Mouse (Mus musculus) mesoderm, embryonic 11.5 days (tissue): ENCODE results near the gene Amotl2.
A peak's percentile ranks its signal among the peaks of the same experiment; 100 is the strongest.
"Not testable (repeated sequence)": the region's sequence is repeated elsewhere in the genome, so short reads cannot be mapped to it uniquely, and the experiment has no call there.

Source experiments
- DNase-seq: peaks from one replicate; pipeline ENCODE4 v3.0.0-alpha.2; 2012; ENCODE audit warnings: low read depth, low spot score

The Amotl2 gene

DNA sequence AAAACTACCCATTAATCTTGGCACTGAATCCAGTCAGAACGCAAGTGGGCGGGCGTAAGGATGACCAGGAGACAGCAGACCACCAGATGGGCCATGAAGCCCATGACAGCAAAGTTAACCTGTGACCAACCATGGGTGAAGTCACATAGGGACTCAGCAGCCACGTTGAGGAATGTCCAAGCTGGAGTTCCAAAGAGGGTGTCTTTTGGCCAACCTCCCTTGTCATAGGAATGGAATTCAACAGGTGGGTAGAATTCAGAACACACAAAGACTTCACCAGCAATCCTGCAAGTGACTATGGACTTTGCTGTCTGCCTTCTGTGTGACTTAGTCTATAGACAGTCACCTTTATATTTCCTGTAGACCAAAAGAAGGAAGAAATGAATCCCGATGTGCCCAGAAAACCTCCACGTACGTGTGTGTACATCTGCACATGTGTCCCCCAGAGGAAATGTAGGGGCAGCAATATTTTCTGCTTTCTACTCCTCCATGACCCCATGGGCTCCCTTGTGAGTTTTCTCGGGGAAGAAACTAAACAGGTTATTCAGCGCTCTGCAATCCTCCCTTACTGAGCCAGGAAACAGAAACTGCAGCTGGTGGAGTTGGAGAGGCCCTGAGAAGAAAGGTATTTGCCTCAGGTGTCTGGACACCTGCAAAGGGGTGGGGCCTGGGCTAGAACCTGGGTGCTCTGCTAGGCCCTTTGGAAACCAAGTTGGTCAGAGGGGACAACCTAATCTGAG lies 17.7 kb downstream of the Amotl2 start:
- no peak for DNase-seq

- no peak for DNase-seq
These were observed 18.2 kb downstream of the Amotl2 start for GRCm38 (mm10) chr9:102734739-102735075.

DNA sequence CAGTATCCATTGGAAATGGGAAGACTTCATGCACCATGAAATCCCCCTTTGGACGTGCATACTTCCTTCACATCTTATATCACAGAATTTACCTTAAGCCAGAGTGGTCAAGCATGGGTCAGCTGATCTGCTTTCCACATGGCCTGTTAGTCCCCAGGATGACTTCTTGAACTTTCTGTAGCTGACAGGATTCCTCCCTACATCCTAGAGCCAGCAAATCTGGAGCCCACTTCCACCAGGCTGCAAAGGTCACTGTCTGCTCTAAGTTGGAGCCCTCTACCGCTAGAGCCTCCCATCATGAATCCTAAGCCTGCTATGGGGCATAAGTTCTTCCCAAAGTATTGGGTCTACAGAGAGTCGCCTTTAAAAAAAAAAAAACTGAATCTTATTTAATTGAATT lies 18.8 kb downstream of the Amotl2 start:
- no peak for DNase-seq

DNA sequence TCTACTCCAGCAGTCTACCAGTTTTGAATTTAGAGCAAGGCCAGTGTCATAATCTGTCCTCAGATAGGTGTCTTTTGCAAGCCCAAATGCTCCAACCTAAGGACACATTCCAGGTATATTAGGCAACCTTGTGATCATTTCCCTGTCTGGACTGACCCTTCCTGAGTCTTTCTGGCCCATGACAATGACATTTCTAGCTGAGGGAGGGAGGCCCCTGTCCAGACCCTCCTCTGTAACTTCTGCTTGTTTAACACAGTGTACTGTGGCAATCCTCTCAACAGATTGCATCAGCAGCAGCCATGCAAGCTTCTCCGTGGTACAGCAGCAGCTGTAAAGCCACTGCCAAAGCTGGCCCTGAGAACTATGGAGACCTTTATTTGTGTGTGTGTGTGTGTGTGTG lies 19.5 kb downstream of the Amotl2 start:
- DNase-seq: no peak

DNA sequence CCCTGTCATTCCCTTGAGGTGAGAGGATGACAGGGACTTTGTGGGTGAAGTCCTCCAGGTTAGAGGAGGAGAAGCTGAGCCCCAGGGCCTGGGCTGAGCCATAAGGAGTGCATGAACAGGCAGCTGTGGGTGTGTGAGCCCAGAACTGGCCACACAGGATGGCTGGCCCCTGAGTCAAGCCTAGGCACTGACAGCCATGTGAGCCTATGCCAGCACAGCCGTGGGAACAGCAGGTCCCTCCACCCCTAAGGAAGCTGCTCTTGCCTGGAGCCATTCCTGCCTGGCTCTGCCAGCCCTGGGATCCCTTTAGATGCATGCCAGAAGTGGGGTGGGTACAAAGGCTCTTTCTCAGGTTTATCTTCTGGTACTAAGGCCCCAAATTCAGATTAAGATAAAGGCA lies 20.9 kb downstream of the Amotl2 start:
- DNase-seq: no peak

DNA sequence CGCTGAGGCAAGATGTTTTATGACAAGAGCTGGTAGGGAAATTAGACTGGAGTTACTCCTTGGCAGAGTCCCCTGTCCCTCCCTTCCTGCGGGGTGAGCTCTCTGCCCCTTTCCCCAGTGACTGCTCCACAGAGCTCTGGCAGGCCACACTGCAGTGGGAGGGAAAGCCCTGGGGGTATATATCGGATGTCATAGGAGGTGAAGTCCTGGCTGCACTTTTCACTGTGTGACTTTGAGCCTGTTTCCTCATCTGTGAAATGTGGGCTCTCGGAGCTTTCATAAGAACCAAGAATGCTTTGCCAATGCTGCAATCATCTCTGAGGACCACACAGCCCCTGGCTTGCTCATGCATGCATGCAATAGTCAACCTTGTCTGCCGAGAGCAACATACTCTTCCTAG lies 30.3 kb downstream of the Amotl2 start:
- no peak for DNase-seq

DNA sequence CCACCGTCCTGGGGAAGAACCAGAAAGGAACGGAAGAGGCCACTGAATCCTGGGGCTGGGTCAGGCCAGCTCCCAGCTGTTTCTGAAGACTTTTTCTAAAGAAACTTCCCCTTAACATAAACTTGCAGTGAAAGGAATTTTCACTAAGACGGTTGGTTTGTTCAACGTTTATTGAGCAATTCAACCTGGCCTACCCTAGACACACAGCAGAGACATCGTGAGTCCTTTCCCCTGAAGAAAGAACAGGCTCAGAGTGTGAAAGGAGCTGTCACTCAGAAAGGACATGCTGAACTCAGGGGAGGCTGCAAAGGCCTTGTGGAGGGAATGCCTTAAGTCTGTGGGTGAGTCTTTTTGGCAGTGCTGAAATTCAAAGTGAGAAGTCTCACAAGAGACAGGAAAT lies 31.4 kb downstream of the Amotl2 start:
- no peak for DNase-seq

- no peak for DNase-seq
These were observed 32.7 kb downstream of the Amotl2 start for GRCm38 (mm10) chr9:102749216-102749615.

- no peak for DNase-seq
These were observed 35.3 kb downstream of the Amotl2 start for GRCm38 (mm10) chr9:102751632-102752303.

GRCm38 (mm10) chr9:102753299-102753698 lies 36.8 kb downstream of the Amotl2 start:
- no peak for DNase-seq

DNA sequence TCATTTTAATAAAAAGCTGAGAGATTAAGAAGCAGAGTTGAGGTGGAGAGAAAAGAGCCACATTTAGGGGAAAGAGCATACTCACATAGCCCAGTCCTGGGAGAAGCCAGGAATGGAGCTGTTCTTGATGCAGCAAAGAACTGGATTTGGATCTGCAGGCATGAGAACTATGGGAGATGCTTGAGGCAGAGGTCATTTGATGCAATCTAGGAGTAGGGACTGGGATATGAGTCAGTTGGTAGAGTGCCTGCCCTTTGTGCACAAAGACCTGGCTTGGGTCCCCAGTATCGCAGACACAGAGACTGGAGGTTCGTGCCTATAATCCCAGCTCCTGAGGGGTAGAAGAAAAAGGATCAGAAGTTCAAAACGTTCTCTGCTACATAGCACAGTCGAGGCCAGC lies 38.7 kb downstream of the Amotl2 start:
- no peak for DNase-seq

DNA sequence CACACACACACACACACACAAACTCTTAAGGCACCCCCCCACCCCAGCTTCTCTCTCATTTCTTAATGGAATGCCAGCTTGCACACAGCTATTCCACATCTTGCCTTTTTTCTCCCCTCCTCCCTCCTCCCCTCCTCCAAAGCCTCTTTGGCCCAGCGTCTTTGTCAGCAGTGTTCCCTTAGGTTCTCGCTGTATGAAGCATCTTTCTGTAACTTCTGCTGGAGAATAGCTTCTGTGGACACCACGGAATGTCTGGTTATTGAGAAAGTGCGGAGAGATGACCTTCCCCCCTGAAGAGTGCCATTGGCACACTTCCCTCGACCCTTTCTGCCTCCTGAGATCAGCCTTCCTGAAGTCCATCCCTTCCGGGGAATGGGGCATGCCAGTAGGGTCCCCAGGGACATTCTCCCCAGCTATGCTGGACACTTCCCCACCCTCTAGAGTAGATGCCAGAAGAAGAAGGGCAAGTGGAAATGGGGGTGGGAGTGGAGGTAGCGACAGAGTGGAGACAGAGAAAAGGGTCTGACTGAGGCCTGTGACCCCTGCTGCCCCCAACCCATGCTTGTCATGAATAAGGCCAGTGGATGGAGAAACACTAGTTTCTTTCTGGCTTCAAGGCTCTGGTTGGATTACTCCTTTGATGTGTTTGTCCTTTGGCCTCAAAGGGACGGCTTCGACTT lies 39.3 kb downstream of the Amotl2 start:
- no peak for DNase-seq

- DNase-seq: no peak
These were observed 39.9 kb downstream of the Amotl2 start for GRCm38 (mm10) chr9:102756352-102756751.

- DNase-seq: no peak
These were observed 42.4 kb downstream of the Amotl2 start for GRCm38 (mm10) chr9:102758851-102759250.

GRCm38 (mm10) chr9:102759581-102760001 lies 43.1 kb downstream of the Amotl2 start:
- no peak for DNase-seq

GRCm38 (mm10) chr9:102761599-102761998 lies 45.1 kb downstream of the Amotl2 start:
- no peak for DNase-seq

DNA sequence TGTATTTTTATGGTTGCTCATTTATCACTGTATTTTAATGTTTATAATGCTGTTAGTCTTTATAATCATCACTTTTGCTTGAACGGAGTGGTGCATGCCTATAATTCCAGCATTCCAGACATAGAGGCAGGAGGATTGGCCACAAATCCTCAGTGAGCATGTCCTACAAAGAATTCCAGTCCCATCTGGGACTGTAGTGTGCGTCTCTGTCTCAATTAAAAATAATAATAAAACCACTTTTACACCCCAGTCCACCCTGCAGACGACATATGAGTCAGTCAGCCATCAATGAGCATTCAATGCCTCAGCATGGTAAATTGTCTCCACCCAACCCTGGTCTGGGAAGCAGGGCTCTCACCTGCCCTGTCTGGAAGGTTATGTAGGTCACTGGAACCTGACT lies 46.4 kb downstream of the Amotl2 start:
- no peak for DNase-seq

DNA sequence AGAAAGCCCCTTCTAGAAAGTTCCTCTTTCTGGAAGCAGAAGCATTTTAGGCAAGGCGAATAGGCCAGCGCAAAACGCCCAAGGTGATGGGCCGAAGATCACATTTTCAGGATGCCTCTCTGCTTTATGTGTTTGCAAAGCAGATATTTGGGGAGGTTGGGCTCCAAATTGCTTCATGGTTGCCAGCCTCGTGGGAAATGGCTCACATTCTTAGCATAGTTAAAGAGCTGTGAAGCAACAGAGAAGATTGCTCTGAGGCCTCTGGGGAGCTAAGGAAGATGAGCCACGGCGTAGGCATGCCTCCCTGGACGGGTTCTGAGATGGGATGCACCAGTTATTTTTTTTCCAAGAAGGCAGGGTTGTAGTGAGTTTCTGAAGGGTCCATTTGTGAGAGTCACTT lies 47.0 kb downstream of the Amotl2 start:
- DNase-seq: peak; percentile 47

GRCm38 (mm10) chr9:102764540-102764939 lies 48.1 kb downstream of the Amotl2 start:
- not testable (repeated sequence) for DNase-seq

DNA sequence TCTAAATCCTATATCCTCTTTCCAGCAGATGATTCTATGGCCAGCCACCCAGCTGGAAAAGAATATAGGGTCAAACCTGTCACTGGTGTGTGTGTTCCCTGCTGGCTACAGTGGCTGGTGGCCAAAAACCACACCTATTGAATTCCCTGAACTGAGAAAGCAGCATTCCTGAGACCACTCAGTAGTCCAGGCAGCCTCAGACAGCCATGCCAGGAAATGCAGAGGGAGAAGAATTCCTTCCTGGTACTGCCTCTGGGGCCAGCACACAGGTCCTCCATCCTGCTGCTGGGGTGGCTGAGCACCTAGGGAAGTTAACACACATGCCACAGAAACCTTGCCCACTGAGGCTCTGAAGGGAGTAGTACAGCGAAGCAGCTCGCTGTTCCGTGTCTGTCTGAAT lies 50.3 kb downstream of the Amotl2 start:
- DNase-seq: no peak

DNA sequence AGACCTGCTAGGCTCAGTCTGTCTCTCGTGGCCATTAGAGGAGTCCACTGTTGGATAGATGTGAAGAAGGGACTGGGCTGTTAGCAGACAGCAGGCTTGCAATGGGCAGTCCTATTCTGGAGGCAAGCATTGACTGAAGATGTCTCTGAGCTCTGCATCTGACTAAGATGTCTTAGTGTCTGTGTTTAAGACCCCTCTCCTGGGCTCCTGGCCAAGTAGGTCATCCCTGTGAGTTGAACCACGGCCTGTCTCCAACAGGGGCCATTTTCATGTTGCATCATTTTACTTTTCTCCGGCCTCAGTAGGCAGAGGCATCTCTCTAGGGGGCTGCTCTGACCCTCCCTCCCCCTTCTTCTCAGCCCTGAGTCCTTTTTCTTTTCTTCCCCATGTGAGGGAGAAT lies 52.8 kb downstream of the Amotl2 start:
- DNase-seq: no peak

DNA sequence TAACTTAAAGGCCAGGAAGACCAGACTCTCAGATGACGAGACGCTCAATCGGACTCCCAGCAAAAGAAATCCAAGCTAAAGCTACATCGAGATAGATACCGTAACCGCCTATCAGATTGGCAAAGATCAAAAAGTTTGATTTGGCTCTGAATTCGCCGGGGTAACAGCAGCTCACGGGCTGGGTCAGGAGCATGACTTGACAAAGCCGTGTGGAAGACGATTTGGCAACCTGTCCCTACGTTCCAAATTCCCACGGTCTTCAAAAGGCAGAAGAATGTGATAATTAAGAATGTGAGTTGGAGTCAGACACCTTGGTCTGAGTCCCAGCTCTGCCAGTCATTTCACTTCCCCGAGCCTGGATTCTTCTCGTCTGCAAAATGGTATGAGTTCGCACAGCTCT lies 53.7 kb downstream of the Amotl2 start:
- DNase-seq: no peak

DNA sequence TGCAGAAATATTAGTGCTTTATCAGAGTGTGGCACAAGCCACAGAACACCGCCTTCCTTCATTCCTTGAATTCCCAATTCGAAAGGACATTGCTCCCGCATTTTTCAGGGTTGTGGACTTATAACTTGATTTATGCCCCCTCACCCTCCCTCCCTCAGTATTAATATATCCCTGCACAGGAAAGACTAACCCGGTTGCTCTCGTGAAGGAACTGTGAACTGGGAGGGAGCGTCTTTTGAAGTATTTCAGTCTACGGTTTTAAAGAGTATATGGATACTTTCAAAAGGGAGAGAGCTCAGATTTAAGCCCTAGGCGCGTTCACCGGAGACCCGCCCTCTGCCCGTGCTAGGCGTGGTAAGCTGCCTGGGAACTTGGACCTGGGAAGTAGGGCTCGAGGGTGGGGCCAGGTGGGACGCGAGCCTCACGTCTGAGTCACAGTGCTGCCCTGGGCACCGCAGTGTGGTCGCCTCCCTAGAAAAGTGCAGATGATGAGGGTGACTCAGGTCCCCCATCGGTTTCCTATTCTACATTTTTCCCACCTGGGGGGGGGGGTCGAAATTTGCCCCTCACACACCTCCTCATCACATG lies 54.9 kb downstream of the Amotl2 start:
- DNase-seq: peak; percentile 53
